Mouse (Mus musculus) erythroblast, embryonic 14.5 days (primary cell): ENCODE data around the gene Tollip.

ENCODE experiments used
- GATA1 ChIP-seq: IDR thresholded peaks from 2 replicates; pipeline ENCODE4 v1.6.1; 2012; ENCODE audit warnings: low read length, inconsistent platforms, mixed read lengths
- TAL1 ChIP-seq: IDR thresholded peaks from 3 replicates; pipeline ENCODE4 v1.6.1; 2012; ENCODE audit warnings: low read length, inconsistent platforms, mixed read lengths

- TF ChIP-seq TAL1 (no peak), GATA1 (no peak)
Observed at GRCm38 (mm10) chr7:141943444-141943843, 25.1 kb upstream of the Tollip start.
